Mouse (Mus musculus): Measurements from ENCODE around the gene Zdhhc5.
"Not testable (repeated sequence)": the region's sequence is repeated elsewhere in the genome, so short reads cannot be mapped to it uniquely, and the experiment has no call there.

Gene Zdhhc5

GRCm38 (mm10) chr2:84734919-84735318 is 19.9 kb upstream of the Zdhhc5 start:
- no peak for ATAC-seq (ENCODE audit: low TSS enrichment)

- peak; percentile 50 for ATAC-seq (ENCODE audit: low TSS enrichment)
These were observed 19.4 kb upstream of the Zdhhc5 start for GRCm38 (mm10) chr2:84734351-84734864.

GRCm38 (mm10) chr2:84733579-84734300 is 18.8 kb upstream of the Zdhhc5 start, which contains the start of gene Ypel4:
Gene Ypel4 (plus strand): TSS chr2:84734058.
- ATAC-seq (ENCODE audit: low TSS enrichment) = peak; percentile 86

GRCm38 (mm10) chr2:84732394-84732793 is 17.4 kb upstream of the Zdhhc5 start:
- no peak for ATAC-seq (ENCODE audit: low TSS enrichment)

- ATAC-seq (ENCODE audit: low TSS enrichment) = no peak
These were observed 16.2 kb upstream of the Zdhhc5 start for GRCm38 (mm10) chr2:84731206-84731605.

- ATAC-seq (ENCODE audit: low TSS enrichment) = not testable (repeated sequence)
These were observed 13.2 kb upstream of the Zdhhc5 start for GRCm38 (mm10) chr2:84728191-84728590.

- ATAC-seq (ENCODE audit: low TSS enrichment) = peak; percentile 98
These were observed 12.3 kb upstream of the Zdhhc5 start, which contains the start of gene Clp1 for GRCm38 (mm10) chr2:84727172-84727858. Gene Clp1 (minus strand): TSS chr2:84727350.

GRCm38 (mm10) chr2:84726716-84727115 is 11.7 kb upstream of the Zdhhc5 start:
- ATAC-seq (ENCODE audit: low TSS enrichment) = no peak

- no peak for ATAC-seq (ENCODE audit: low TSS enrichment)
These were observed 10.8 kb upstream of the Zdhhc5 start for GRCm38 (mm10) chr2:84725770-84726169.

- ATAC-seq (ENCODE audit: low TSS enrichment) = no peak
These were observed 8.9 kb upstream of the Zdhhc5 start for GRCm38 (mm10) chr2:84723856-84724255.

- ATAC-seq (ENCODE audit: low TSS enrichment) = no peak
These were observed 6.2 kb upstream of the Zdhhc5 start for GRCm38 (mm10) chr2:84721182-84721581.

- no peak for ATAC-seq (ENCODE audit: low TSS enrichment)
These were observed 5.7 kb upstream of the Zdhhc5 start for GRCm38 (mm10) chr2:84720718-84721117.

- ATAC-seq (ENCODE audit: low TSS enrichment) = no peak
These were observed 2.4 kb upstream of the Zdhhc5 start for GRCm38 (mm10) chr2:84717357-84717756.

GRCm38 (mm10) chr2:84716423-84717355 is 1.7 kb upstream of the Zdhhc5 start:
- ATAC-seq (ENCODE audit: low TSS enrichment) = no peak

GRCm38 (mm10) chr2:84715562-84716361 is 782 bp upstream of the Zdhhc5 start:
- peak; percentile 89 for ATAC-seq (ENCODE audit: low TSS enrichment)

GRCm38 (mm10) chr2:84714422-84714810 is 564 bp downstream of the Zdhhc5 start:
- ATAC-seq (ENCODE audit: low TSS enrichment) = peak; percentile 13

- ATAC-seq (ENCODE audit: low TSS enrichment) = no peak
These were observed 3.1 kb downstream of the Zdhhc5 start for GRCm38 (mm10) chr2:84711898-84712297.

- no peak for ATAC-seq (ENCODE audit: low TSS enrichment)
These were observed 7.5 kb downstream of the Zdhhc5 start for GRCm38 (mm10) chr2:84707523-84707922.

GRCm38 (mm10) chr2:84705295-84705694 is 9.7 kb downstream of the Zdhhc5 start:
- ATAC-seq (ENCODE audit: low TSS enrichment) = no peak

GRCm38 (mm10) chr2:84704329-84704728 is 10.7 kb downstream of the Zdhhc5 start:
- no peak for ATAC-seq (ENCODE audit: low TSS enrichment)

- no peak for ATAC-seq (ENCODE audit: low TSS enrichment)
These were observed 11.5 kb downstream of the Zdhhc5 start for GRCm38 (mm10) chr2:84703497-84703896.

Data from frontal cortex, adult (tissue).